Mouse (Mus musculus) MEL-GATA-1-ER (cell line): ENCODE data around the gene Prps1.
"Not testable (repeated sequence)": the region's sequence is repeated elsewhere in the genome, so short reads cannot be mapped to it uniquely, and the experiment has no call there.

Experiments
- DNase-seq: peaks from one replicate; pipeline ENCODE4 v3.0.0-alpha.2; 2012; ENCODE audit warnings: low read depth; ENCODE audit errors: extremely low read depth

Gene Prps1

DNA sequence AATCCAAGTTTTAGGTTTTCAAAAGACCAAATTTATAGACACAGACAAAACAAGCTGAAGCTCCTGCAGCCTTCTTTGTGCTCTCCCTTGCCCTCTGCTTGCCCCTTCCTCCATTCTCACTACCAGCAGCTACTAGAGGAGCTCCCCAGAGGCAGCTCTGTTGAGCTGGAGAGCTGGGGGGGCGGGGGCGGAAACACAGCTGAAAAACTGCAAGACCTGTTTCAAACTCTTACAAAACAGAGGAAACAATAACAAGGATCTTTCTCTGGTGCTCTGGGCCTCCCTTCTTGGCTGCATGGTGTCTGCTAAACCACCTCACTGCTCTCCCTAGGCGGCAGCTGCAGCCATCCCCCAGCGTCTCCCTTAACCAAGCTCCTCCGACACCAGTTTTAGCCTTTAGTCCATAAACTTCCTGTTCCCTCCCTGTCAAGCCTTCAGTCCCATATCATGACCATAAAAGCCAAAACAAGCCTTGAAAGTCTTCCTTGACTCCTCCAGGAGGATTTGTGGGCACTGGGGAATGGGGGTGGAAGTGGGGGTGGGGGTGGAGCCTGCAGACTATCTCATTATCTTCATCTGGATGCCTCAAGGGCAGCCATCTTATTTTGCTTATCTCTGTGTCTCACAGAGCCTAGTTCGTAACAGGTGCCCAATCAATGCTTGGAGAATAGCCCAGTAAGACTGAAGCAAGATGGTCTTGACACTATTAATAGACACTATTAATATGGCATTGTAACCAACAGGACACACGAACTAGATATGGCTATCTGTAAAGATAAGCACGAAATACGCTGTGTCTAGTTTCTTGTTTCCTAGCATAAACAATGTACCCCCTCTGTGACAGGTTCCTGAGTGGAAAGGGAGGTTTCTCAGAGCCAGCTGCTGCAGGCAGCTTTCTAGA lies 45.2 kb downstream of the Prps1 start:
- no peak for DNase-seq

DNA sequence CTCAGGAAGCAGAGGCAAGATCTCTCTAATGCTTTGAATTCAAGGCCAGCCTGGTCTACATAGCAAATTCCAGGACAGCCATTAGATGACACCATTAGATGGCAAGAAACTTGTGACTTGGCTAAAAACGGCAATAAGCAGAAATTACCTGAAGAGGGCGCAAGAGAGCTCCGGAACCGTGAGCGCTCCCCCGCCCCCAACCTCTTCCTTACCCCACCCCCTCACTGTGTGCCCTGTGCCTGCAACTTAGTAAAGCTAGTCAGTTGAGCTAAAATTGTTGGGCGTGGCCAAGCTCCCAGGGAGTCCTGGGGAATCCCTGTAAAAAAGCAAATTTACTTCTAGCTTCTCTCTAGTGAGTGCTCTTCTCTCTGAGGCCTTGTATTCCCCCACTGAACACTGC lies 47.5 kb downstream of the Prps1 start:
- peak; percentile 67 for DNase-seq

DNA sequence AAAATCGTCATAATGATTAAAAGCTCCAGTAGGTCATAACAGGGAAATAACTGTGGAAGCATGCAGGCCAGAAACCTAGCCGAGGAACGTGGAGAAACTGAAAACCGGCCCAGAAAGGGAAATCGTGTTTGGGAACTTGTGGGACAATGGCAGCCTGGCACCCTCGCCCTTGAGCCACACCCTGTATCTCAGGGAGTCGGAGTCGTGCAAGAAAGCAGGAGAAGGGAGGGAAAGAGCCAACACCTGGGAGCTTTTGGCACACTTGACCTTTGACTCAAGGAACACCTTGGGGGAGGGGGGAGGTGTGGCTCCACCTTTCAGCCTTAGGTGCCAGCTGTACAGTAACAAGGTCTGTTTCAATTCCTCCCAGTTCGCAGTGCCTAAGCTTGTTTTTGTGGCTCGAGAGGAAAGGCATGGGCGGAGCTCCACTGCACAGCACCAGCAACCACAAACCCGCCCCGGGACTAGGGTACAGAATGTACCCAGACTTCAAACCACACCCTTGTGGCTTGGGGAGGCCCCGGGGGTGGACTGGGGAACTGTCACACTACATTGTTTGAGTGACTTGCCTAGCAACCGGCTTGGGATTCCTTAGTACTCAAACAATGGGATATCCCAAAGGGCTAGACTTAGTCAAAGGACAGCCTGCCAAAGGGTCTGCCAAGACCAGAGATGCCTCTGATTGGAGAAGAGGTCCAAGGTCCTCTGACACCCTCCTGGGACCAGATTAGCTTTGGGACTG lies 49.3 kb downstream of the Prps1 start:
- peak; percentile 79 for DNase-seq

DNA sequence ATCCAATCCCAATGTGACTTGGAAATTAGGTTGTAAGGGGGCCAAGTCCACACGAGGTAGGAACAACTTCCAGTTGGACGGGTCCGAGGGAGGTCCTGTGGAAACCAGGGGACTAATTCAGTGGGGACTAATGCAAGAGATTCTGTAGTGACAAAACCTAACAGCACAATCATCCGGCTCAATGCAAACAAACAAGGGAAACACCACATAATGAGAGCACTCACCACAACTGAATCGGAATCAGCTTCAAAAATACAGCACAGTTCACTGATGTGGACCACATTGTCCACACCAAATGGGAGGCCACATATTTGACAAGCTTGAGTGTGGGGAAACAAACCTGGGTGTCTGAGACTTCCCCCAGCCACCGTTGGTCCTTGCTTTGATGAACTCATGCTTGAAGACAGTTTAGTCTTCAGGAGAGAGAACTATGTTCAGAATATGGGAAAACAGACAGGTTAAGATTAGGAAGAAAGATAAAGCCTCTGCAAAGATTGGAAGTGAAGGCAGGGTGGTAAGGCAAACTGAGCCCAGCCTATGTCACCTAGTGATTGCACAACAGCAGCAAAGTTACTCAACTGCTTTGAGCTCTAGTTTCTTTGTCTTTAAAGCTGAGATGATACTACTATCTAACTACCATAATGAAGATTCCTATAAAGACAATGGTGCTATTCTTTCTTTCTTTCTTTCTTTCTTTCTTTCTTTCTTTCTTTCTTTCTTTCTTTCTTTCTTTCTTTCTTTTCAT lies 50.2 kb downstream of the Prps1 start:
- DNase-seq: no peak

DNA sequence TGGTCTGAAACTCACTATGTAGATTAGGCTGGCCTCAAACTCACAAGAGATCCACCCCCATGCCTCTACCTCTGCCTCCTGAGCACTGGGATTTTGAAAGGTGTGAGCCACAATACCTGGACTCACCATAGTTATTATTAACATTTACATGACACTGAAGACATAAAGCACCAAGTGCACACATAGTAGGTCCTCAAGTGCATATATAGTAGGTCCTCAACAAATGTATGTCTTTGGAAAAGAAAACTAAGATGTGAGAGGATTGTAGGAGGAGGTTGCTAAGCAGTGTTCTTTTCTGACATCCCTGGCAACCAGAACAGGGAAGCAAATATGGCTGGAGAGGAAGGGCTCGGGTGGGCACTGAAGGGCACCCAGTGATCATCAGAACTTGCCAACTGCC lies 51.0 kb downstream of the Prps1 start:
- no peak for DNase-seq

DNA sequence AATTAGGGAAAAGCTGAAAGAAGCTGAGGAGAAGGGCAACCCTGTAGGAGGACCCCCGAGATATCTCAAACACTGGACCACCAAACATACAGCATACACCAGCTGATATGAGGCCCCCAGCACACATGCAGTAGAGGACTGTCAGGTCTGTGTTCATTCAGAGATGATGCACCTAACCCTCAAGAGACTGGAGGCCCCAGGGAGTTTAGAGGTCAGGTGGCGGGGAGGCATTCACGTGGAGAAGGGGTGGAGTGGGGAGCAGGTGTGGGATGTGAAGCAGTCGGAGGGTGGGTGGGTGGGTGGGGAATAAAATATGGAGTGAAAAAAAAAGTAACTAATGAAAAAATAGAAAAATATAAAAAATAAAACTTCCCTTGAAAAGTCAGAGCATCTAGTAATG lies 52.4 kb downstream of the Prps1 start:
- not testable (repeated sequence) for DNase-seq

DNA sequence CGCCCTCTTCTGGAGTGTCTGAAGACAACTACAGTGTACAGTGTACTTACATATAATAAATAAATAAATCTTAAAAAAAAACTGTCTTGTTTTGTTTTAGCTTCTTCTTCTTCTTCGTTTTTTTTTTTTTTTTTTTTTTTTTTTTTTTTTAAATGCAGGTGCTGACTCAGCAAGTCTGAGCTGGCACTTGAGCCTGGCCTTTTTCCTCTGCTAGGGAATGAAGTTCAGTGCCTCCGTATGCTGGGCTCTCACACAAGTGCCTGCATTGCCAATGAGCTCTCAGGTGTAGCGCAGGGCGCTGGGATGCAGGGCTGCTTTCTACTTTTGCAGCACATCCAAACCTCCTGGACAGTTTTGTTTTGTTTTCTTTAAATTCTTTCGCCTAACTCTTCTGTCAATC lies 53.4 kb downstream of the Prps1 start:
- DNase-seq: no peak

DNA sequence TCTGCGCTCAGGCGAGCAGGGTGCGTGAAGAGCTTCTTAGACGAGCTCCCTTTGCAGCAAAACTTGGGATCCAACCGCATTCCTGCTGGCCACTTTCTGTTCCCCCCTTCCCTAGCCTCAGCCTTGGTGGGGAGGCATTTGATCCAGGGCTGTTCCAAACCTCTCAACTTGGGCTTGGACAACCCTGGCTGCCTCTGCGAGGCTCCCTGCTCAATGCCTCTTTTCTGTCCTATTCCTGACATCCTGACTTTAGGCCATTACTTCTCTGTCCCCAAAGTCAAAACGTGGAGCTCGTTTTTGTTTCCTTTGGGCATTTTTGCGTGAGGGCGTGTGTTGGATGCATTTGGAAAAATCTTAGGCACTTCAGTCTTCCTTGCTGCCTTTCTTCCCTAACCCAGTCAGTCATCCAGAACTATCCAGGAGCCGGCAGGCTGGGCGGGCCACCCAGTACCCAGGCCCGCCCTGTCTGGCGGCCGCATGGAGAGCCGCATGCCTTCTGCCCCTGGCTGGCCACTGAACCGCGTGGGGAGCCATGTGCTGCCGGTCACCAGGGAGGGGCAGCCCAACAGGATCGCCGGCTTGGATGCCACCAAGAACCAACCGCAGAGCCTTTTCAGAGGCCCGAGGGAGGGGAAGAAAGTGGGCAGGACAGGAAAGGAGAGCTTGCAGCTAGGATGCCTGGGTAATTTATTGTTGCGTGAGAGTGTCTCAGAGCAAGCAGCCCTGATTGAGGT lies 54.5 kb downstream of the Prps1 start:
- no peak for DNase-seq

DNA sequence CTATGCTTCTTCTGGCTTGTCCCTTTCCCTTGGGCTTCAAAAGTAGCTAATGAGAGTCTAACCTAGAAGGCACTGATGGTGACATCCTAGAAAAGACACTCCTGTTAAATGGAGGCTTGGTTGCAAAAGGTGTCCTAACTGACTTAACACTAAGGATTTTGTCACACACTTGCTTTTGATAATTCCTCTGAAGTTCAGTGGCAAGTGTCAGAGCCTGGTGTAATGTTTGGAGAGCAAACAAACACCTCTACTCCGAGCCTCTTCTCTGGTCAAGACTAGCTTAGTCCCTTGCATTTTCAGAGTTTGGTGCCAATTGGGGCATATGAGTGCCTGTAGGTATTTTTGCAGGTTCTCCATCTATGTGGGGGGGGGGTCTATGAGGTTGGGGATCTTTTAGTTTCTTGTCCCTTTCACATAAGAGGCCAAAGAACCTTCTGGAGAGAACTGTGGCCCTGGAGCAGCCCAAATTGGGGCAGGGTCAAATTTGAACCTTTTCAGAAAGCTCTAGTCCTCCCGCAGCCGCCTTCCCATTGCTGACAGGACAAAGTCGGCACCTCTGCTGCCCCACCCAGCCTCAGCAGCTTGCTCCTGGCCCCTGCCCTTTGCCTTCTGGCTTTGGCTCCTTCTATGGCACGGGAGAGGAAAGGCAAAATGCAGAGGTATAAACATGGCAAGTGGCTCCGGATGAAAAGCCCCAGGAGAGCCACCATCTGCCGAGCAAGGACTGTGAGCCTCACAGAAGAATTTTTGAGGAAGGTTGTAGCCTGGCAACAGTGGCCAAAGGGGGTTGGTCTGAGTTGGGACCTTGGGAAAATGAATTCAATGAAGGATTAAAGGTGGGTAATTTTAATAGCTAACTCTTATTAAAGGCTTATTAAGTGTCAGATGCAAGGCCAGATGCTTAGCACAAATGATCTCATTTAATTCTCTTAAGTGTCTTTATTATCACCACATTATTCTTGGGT lies 55.6 kb downstream of the Prps1 start:
- DNase-seq: no peak

DNA sequence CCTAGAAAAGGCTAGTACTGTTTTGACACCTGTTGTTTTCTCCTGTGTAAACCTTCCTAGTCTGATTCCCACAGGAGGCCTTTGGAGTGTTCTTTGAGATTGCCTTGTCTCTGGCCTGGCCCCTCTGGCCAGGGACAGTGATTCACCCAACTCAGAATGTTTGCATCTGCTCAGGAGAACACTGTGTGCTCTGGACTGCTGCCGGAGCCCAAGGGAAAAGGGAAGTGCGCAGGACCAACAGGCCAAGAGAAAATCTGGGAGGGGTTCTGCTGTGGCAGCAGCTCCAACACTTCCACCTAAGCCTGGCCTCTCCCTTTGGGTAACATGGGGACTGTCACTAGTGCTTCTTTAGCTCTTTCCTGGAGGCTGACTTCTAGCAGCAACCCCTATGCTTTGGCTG lies 57.0 kb downstream of the Prps1 start:
- DNase-seq: no peak

DNA sequence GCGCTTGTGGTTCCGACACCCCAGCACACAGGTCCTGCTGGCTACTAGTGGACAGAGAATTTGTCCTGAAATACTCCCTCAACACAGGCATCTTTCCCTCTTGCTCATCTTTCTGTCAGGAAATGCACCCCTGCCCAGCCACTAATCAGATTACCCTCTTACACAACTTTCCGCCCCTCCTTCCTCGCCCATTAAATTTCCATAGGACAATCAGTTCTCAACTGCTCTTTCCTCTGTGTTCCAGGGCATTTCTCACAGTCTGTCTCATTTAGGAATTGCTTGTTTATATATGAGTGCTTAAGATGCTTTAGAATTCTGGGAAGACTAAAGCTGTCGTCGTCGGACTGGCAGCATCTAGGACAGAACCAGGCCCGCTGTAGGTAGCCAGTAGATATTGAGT lies 61.9 kb downstream of the Prps1 start:
- no peak for DNase-seq

DNA sequence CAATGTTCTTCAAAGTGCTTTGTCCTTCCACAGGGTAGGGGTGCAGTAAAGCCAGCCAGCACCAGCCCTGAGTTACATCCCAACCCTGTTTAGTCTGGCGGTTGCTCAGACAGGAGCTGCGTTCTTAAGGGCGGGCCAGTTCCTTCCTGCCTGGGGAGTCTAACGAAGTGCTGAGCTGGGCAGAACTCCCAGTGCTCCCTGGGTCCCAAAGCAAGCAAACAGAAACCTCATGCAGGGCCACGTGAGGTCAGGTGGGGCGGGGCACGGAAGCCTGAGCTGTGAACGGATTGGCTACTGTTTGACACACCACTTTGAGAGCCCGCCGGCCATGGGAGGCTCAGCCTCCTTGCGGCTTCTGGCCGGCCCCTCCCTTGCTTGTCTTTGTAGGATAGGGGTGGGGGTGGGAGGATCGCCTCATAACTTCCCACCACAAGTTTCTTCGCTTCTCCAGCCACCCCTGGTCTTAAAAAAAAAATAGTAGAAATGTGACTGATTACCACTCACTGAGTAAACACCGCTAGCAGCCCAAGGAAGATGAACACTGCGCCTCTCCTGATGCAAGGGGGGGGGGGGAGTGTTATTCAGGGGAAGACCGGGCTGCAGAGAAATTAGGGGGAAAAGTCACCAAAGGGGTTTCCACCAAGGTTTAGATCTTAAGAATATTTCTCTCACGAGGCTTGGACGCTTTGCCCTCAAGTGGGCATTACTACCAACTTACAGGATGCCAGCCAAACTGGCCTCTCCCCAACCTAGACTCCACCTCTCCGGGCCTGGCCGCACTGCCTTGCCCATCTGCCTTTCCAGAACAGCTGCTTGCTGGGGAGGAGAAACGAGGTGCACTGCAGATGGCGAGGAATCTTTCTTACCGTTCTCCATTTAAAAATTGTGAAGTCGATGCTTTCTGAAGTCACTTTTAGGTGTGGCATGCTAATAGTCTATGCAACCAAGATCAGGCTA lies 64.0 kb downstream of the Prps1 start:
- DNase-seq: peak; percentile 98

DNA sequence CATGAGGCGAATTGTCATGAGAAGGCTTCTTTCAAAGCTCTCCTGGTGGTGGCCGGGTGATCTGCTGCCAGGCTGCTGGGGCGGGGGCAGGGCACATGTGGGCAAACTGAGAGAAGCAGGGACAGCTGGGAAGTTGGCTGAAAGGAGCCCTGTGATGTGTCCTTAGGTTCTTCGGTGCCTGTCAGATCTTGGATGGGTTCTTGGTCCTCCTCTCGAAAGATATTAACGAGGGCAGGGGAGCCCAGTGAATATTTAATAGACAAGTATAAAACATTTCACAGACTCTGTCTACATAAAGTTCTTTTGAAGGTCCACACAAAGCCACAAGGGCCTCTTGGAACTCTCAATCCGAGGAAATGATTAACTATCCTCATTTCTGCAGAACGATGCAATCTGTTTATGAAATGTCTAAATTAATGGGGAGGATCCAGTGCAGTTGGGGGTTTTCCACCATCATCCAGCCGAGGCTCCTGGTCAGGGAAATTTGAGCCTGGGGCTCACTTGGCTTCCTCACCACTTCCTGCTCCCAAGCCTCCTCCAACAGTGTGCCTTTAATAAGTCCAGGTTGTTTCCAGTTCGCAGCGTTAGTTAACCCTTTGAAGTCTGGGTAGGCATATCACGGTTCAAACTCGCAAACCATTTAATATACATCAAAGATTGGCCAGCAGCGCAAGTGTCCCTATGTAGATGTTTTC lies 65.8 kb downstream of the Prps1 start:
- DNase-seq: no peak

DNA sequence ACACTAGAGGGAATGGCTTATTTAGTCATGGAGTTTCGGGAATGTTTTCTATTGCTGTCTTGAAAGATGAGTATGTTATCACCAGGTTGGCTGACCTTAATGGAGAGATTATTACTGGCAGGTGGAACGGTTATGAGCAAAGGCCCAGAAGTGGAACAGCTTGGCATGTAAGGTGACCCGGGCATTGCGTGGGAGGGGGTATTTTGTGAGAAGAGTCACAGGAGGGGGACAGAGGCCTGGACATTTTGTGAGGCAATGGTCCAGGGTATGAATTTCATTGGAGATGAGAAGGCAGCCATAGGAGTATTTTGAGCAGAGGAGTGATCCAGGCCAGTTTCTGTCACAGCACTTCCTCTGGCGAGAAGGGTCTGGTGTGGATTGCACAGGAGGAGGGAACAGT lies 67.8 kb downstream of the Prps1 start:
- no peak for DNase-seq
